In genomic region chr2:164656483-164656882, GRCm38 (mm10) we compare ENCODE assay signal across 17 mouse cellular contexts. TPM values are rescaled to one million over a fixed set of nuclear protein-coding genes. Genes with fewer than 3 reads are reported as not detected.
DNase-seq lines count a peak whose midpoint lies in the region; TF ChIP-seq lines count a peak whose summit lies in the region.
"Had no signal": no experiment of that assay in that cellular context is flagged by ENCODE, and none has a peak within 500 bp of the region (broad histone marks: within the 10 kb centered on the region; RNA-seq: fewer than 3 reads in every experiment).

Gene Wfdc9, minus strand, starts transcription at chr2:164656583.

- H3K4me3 ChIP-seq in testis, adult 2 months (ENCODE audit: control insufficient read depth, low read depth, low read length), result peak within 1 kb of the TSS; percentile 82
- H3K4me3 ChIP-seq in ES-Bruce4 (ENCODE audit: low read depth, low read length), result peak within 1 kb of the TSS; percentile 35; the same call in 1 of the 2 replicates
- H3K4me3 ChIP-seq: embryonic facial prominence, embryonic 13.5 days; embryonic facial prominence, embryonic 15.5 days; erythroblast, embryonic 14.5 days; forebrain, embryonic 10.5 days; forebrain, embryonic 12.5 days had no signal

- DNase-seq in testis, postnatal 10 days (ENCODE audit: low spot score), result no peak
- DNase-seq in liver, result no peak
- no peak for DNase-seq in kidney, postnatal 14 days
- DNase-seq: cerebellum, adult 9-11 months had no signal

- H3K4me1 ChIP-seq in testis, adult 2 months (ENCODE audit: control insufficient read depth, insufficient read depth, low read length), result peaks cover 6% of the 10 kb centered on the region
- H3K4me1 ChIP-seq in ES-Bruce4 (ENCODE audit: control insufficient read depth, insufficient read depth, low read length), result no peaks in the 10 kb centered on the region
- H3K4me1 ChIP-seq: embryonic facial prominence, embryonic 13.5 days; embryonic facial prominence, embryonic 15.5 days; forebrain, embryonic 12.5 days had no signal

- no peak within 1 kb of the TSS for H3K9ac ChIP-seq in ES-Bruce4 (ENCODE audit: low read depth, poor library complexity, severe bottlenecking)
- H3K9ac ChIP-seq: embryonic facial prominence, embryonic 13.5 days; embryonic facial prominence, embryonic 15.5 days; forebrain, embryonic 12.5 days had no signal

- no peaks in the 10 kb centered on the region for H3K27me3 ChIP-seq in testis, adult 2 months (ENCODE audit: control insufficient read depth, insufficient read depth, low read length)
- H3K27me3 ChIP-seq in ES-Bruce4 (ENCODE audit: control insufficient read depth, insufficient read depth, low read length, poor library complexity, severe bottlenecking), result no peaks in the 10 kb centered on the region
- H3K27me3 ChIP-seq: embryonic facial prominence, embryonic 15.5 days; forebrain, embryonic 12.5 days had no signal

- no peaks in the 10 kb centered on the region for H3K36me3 ChIP-seq in testis, adult 2 months (ENCODE audit: control insufficient read depth, insufficient read depth, low read length)
- H3K36me3 ChIP-seq in ES-Bruce4 (ENCODE audit: control insufficient read depth, insufficient read depth, low read length, poor library complexity, severe bottlenecking), result no peaks in the 10 kb centered on the region
- H3K36me3 ChIP-seq: embryonic facial prominence, embryonic 13.5 days; embryonic facial prominence, embryonic 15.5 days; forebrain, embryonic 10.5 days; forebrain, embryonic 12.5 days had no signal

- no peak for TF ChIP-seq CTCF in testis, adult 2 months (IDR thresholded peaks at IDR 0.05; ENCODE audit: control insufficient read depth, insufficient read depth, insufficient replicate concordance, low read depth, low read length)
- no peak for TF ChIP-seq CTCF in ES-Bruce4 (IDR thresholded peaks at IDR 0.05; ENCODE audit: low read depth, low read length)

- H3K9me3 ChIP-seq in ES-Bruce4 (replicated peaks; ENCODE audit: control insufficient read depth, insufficient read depth, low read length, poor library complexity, severe bottlenecking), result no peaks in the 10 kb centered on the region
- H3K9me3 ChIP-seq: embryonic facial prominence, embryonic 13.5 days; embryonic facial prominence, embryonic 15.5 days; forebrain, embryonic 10.5 days; forebrain, embryonic 12.5 days had no signal

- TF ChIP-seq EP300 in ES-Bruce4 (IDR thresholded peaks at IDR 0.05; ENCODE audit: insufficient read depth, low read depth, low read length), result no peak

- no peak for TF ChIP-seq POLR2A in testis, adult 2 months (IDR thresholded peaks at IDR 0.05; ENCODE audit: control insufficient read depth, low read depth, low read length)
- TF ChIP-seq POLR2A in ES-Bruce4 (IDR thresholded peaks at IDR 0.05; ENCODE audit: insufficient read depth, low read length), result no peak

- peak within 1 kb of the TSS; percentile 61 for H3K27ac ChIP-seq in testis, adult 2 months (ENCODE audit: control insufficient read depth, insufficient read depth, low read depth, low read length)
- no peak within 1 kb of the TSS for H3K27ac ChIP-seq in ES-Bruce4 (ENCODE audit: insufficient read depth, low read length)
- H3K27ac ChIP-seq: embryonic facial prominence, embryonic 13.5 days; embryonic facial prominence, embryonic 15.5 days; forebrain, embryonic 10.5 days; forebrain, embryonic 12.5 days had no signal

RNA-seq across cellular contexts. Expression of gene Wfdc9, which starts in this region (rescaled TPM):
- polyA plus RNA-seq in testis, adult 2 months (2012; rRNA removed), result 0.48 and 29.2 TPM in 2 replicates
- not detected in 2 replicates for polyA plus RNA-seq in ES-Bruce4 (2011; ENCODE audit: insufficient read depth, insufficient read length, low read depth, missing spikeins)
- polyA plus RNA-seq: adrenal gland, adult 2 months; brain, embryonic 14.5 days; C2C12; embryonic facial prominence, embryonic 11.5 days; embryonic facial prominence, embryonic 13.5 days; embryonic facial prominence, embryonic 15.5 days; erythroblast, embryonic 14.5 days; forebrain, embryonic 10.5 days; forebrain, embryonic 12.5 days; forebrain, embryonic 14.5 days; forebrain, embryonic 16.5 days had no signal
